Mouse (Mus musculus) thymus, postnatal 25 days (tissue): ENCODE results near the gene Hspa12b.
"Not testable (repeated sequence)": the region's sequence is repeated elsewhere in the genome, so short reads cannot be mapped to it uniquely, and the experiment has no call there.

Experiments
- DNase-seq: peaks from one replicate; pipeline ENCODE4 v3.0.0; 2022

The Hspa12b gene

GRCm38 (mm10) chr2:131127161-131127730 is at the start of gene Hspa12b:
Gene Hspa12b, plus strand, starts transcription at chr2:131127280.
- DNase-seq: peak; percentile 48

- no peak for DNase-seq
These were observed 46.6 kb upstream of the Hspa12b start for GRCm38 (mm10) chr2:131080507-131080906.

GRCm38 (mm10) chr2:131084206-131084605 is 42.9 kb upstream of the Hspa12b start:
- no peak for DNase-seq

GRCm38 (mm10) chr2:131086667-131087390 is 40.3 kb upstream of the Hspa12b start, which contains the start of gene Siglec1:
Gene Siglec1, minus strand, starts transcription at chr2:131086765.
- DNase-seq: no peak

GRCm38 (mm10) chr2:131088581-131088980 is 38.5 kb upstream of the Hspa12b start:
- DNase-seq: no peak

GRCm38 (mm10) chr2:131089634-131090033 is 37.4 kb upstream of the Hspa12b start:
- no peak for DNase-seq

GRCm38 (mm10) chr2:131090852-131091251 is 36.2 kb upstream of the Hspa12b start:
- DNase-seq: no peak

- DNase-seq: no peak
These were observed 33.5 kb upstream of the Hspa12b start for GRCm38 (mm10) chr2:131093577-131093976.

GRCm38 (mm10) chr2:131094823-131095222 is 32.3 kb upstream of the Hspa12b start:
- peak; percentile 75 for DNase-seq

GRCm38 (mm10) chr2:131096101-131096795 is 30.8 kb upstream of the Hspa12b start:
- peak; percentile 30 for DNase-seq

GRCm38 (mm10) chr2:131097087-131097486 is 30.0 kb upstream of the Hspa12b start:
- no peak for DNase-seq

GRCm38 (mm10) chr2:131101530-131101929 is 25.6 kb upstream of the Hspa12b start:
- DNase-seq: no peak

- DNase-seq: no peak
These were observed 23.1 kb upstream of the Hspa12b start for GRCm38 (mm10) chr2:131104021-131104420.

GRCm38 (mm10) chr2:131105061-131105460 is 22.0 kb upstream of the Hspa12b start:
- not testable (repeated sequence) for DNase-seq

- no peak for DNase-seq
These were observed 21.1 kb upstream of the Hspa12b start for GRCm38 (mm10) chr2:131105989-131106388.

GRCm38 (mm10) chr2:131118968-131119574 is 8.0 kb upstream of the Hspa12b start:
- DNase-seq: no peak

- no peak for DNase-seq
These were observed 2.9 kb upstream of the Hspa12b start for GRCm38 (mm10) chr2:131124166-131124565.

- DNase-seq: no peak
These were observed 1.7 kb upstream of the Hspa12b start for GRCm38 (mm10) chr2:131125157-131125963.

GRCm38 (mm10) chr2:131125964-131126815 is 890 bp upstream of the Hspa12b start:
- DNase-seq: no peak

- DNase-seq: no peak
These were observed 1.1 kb downstream of the Hspa12b start for GRCm38 (mm10) chr2:131128211-131128610.

GRCm38 (mm10) chr2:131128636-131129157 is 1.6 kb downstream of the Hspa12b start:
- no peak for DNase-seq
